Mouse (Mus musculus): ENCODE results near the gene Paqr8.

- no peak for TF ChIP-seq POLR2A (IDR thresholded peaks at IDR 0.05; ENCODE audit: borderline replicate concordance, low read depth, low read length)
- no peak for TF ChIP-seq CTCF (IDR thresholded peaks at IDR 0.05; ENCODE audit: low read depth, low read length)
These were observed 33.2 kb upstream of the Paqr8 start for GRCm38 (mm10) chr1:20856924-20857902.

Data from bone marrow macrophage, adult 2 months (primary cell).